Mouse (Mus musculus): ENCODE results near the gene Wipf1. TPM values are rescaled to one million over a fixed set of nuclear protein-coding genes. Genes with fewer than 3 reads are reported as not detected.
"Not testable (repeated sequence)": the region's sequence is repeated elsewhere in the genome, so short reads cannot be mapped to it uniquely, and the experiment has no call there.

Gene Wipf1
- polyA plus RNA-seq, 2 experiments from 2014 or later, result 54.2 to 66.6 TPM

GRCm38 (mm10) chr2:73506337-73506736, 23.2 kb downstream of the Wipf1 start:
- not testable (repeated sequence) for ATAC-seq

GRCm38 (mm10) chr2:73502863-73503429, 26.6 kb downstream of the Wipf1 start:
- ATAC-seq, result no peak

- ATAC-seq, result no peak
These were observed 28.7 kb downstream of the Wipf1 start for GRCm38 (mm10) chr2:73500864-73501263.

GRCm38 (mm10) chr2:73498322-73498721, 31.2 kb downstream of the Wipf1 start:
- ATAC-seq, result no peak

GRCm38 (mm10) chr2:73497572-73497971, 32.0 kb downstream of the Wipf1 start:
- no peak for ATAC-seq

- ATAC-seq, result no peak
These were observed 32.6 kb downstream of the Wipf1 start for GRCm38 (mm10) chr2:73496944-73497343.

GRCm38 (mm10) chr2:73496329-73496685, 33.2 kb downstream of the Wipf1 start:
- no peak for ATAC-seq

GRCm38 (mm10) chr2:73495617-73496328, 33.8 kb downstream of the Wipf1 start:
- peak; percentile 94 for ATAC-seq

- ATAC-seq, result no peak
These were observed 36.0 kb downstream of the Wipf1 start for GRCm38 (mm10) chr2:73493517-73493916.

- peak; percentile 46 for ATAC-seq
These were observed 37.9 kb downstream of the Wipf1 start for GRCm38 (mm10) chr2:73491442-73492241.

GRCm38 (mm10) chr2:73490466-73490865, 39.1 kb downstream of the Wipf1 start:
- ATAC-seq, result no peak

GRCm38 (mm10) chr2:73486120-73486601, 43.4 kb downstream of the Wipf1 start:
- ATAC-seq, result peak; percentile 78

- ATAC-seq, result peak; percentile 53
These were observed 44.1 kb downstream of the Wipf1 start for GRCm38 (mm10) chr2:73485236-73486119.

- ATAC-seq, result peak; percentile 7
These were observed 44.8 kb downstream of the Wipf1 start for GRCm38 (mm10) chr2:73484561-73485235.

GRCm38 (mm10) chr2:73478805-73479204, 50.7 kb downstream of the Wipf1 start:
- no peak for ATAC-seq

- ATAC-seq, result no peak
These were observed 52.0 kb downstream of the Wipf1 start for GRCm38 (mm10) chr2:73477501-73477900.

GRCm38 (mm10) chr2:73475519-73475918, 54.0 kb downstream of the Wipf1 start:
- peak; percentile 36 for ATAC-seq

GRCm38 (mm10) chr2:73472130-73472529, 57.4 kb downstream of the Wipf1 start:
- no peak for ATAC-seq

- ATAC-seq, result peak; percentile 69
These were observed 59.3 kb downstream of the Wipf1 start for GRCm38 (mm10) chr2:73470146-73470630.

GRCm38 (mm10) chr2:73469552-73469951, 60.0 kb downstream of the Wipf1 start:
- no peak for ATAC-seq

- ATAC-seq, result peak; percentile 46
These were observed 60.5 kb downstream of the Wipf1 start for GRCm38 (mm10) chr2:73468993-73469392.
